Mouse (Mus musculus): ENCODE results near the gene Brip1. TPM values are rescaled to one million over a fixed set of nuclear protein-coding genes. Genes with fewer than 3 reads are reported as not detected.

Gene Brip1
- polyA plus RNA-seq, 1 experiment from 2014 or later = 17.0 TPM

DNA sequence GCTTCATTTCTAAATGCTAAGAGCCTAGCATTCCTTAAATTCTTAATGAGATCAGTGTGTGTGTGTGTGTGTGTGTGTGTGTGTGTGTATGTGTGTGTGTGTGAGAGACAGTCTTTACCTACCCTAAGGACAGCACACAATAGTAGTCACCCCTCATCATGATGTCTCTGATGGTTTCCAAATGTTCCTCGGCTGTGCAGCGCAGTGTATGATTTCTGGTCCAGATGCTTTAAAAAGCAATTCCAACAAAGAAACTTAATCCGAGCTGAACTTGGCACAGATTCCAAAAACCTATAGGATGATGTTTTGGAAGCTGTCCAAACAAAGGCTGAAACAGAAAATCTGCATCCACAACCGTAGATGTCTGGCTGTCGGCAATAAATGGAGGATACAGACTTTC lies 173.0 kb downstream of the Brip1 start:
- Histone ChIP-seq H3K36me3 (ENCODE audit: insufficient read depth) (no peaks in the 10 kb centered on the region), H3K27ac (ENCODE audit: low read depth) (no peak overlapping the region), H3K9me3 (ENCODE audit: low read depth, low read length) (no peaks in the 10 kb centered on the region), H3K4me1 (ENCODE audit: insufficient read depth) (no peaks in the 10 kb centered on the region; the same call in 1 of the 2 replicates), H3K4me2 (no peak overlapping the region), H3K4me3 (ENCODE audit: low read depth, low read length) (no peak overlapping the region), H3K27me3 (ENCODE audit: insufficient read depth, low read length) (no peaks in the 10 kb centered on the region), H3K9ac (no peak overlapping the region)
- ATAC-seq (ENCODE audit: insufficient read depth) (peak; percentile 77; the same call in 1 of the 2 replicates), DNase-seq (peak; percentile 92)
- TF ChIP-seq CTCF (IDR thresholded peaks at IDR 0.05; ENCODE audit: low read depth) = no peak
- 30% methylated on average over 5 of the region's 5 CpGs for whole genome bisulfite sequencing

DNA sequence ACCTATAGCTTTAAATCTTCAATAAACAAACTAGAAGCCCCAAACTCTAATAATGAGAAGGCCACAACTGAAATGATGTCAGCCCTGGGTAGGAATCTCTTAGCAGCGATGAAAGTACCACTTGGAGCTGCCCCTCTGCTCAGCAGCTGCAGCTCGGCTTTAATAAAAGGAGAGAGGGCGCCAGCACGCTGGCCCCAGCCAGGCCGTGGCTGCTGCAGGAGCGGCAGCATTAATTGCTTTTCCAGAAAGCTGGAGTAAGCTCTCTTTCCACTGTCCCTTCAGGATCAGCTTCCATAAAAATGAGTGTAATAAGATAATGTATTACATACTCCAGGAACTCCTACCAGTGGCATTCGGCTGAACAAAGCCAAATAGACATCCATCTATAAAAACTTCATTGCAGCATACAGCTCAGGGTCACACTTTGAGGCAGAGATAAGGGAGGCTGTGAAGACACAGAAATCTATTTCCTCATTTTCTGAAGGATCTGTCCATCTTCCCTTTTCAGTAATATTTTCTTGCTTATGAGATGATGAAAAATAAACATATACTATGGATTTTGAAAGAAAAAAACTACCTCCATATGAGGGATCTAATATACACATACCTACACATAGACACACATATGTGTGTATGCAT lies 174.3 kb downstream of the Brip1 start:
- Histone ChIP-seq H3K27ac (ENCODE audit: low read depth) (no peak overlapping the region), H3K36me3 (ENCODE audit: insufficient read depth) (no peaks in the 10 kb centered on the region), H3K4me2 (no peak overlapping the region), H3K27me3 (ENCODE audit: insufficient read depth, low read length) (no peaks in the 10 kb centered on the region), H3K4me1 (ENCODE audit: insufficient read depth) (peaks cover 4% of the 10 kb centered on the region; the same call in 1 of the 2 replicates), H3K4me3 (ENCODE audit: low read depth, low read length) (no peak overlapping the region), H3K9ac (no peak overlapping the region), H3K9me3 (ENCODE audit: low read depth, low read length) (no peaks in the 10 kb centered on the region)
- whole genome bisulfite sequencing = 10% methylated on average over 7 of the region's 7 CpGs
- no peak for TF ChIP-seq CTCF (IDR thresholded peaks at IDR 0.05; ENCODE audit: low read depth)
- DNase-seq (peak; percentile 64), ATAC-seq (ENCODE audit: insufficient read depth) (no peak)

GRCm38 (mm10) chr11:86022439-86022838 lies 178.6 kb downstream of the Brip1 start:
- H3K27me3 ChIP-seq (ENCODE audit: insufficient read depth, low read length) = no peaks in the 10 kb centered on the region
- H3K27ac ChIP-seq (ENCODE audit: low read depth) = peak overlapping the region; percentile 65; the same call in 1 of the 2 replicates
- H3K4me3 ChIP-seq (ENCODE audit: low read depth, low read length) = no peak overlapping the region
- 17% methylated on average over 4 of the region's 4 CpGs for WGBS
- peaks cover 4% of the 10 kb centered on the region; the same call in 1 of the 2 replicates for H3K4me1 ChIP-seq (ENCODE audit: insufficient read depth)
- H3K9me3 ChIP-seq (ENCODE audit: low read depth, low read length) = no peaks in the 10 kb centered on the region
- DNase-seq = peak; percentile 92
- no peak overlapping the region for H3K9ac ChIP-seq
- ATAC-seq (ENCODE audit: insufficient read depth) = peak; percentile 88
- H3K4me2 ChIP-seq = no peak overlapping the region
- TF ChIP-seq CTCF (IDR thresholded peaks at IDR 0.05; ENCODE audit: low read depth) = no peak
- no peaks in the 10 kb centered on the region for H3K36me3 ChIP-seq (ENCODE audit: insufficient read depth)

- 50% methylated on average over 1 of the region's 1 CpGs for WGBS
- H3K4me1 ChIP-seq (ENCODE audit: insufficient read depth) = 0 out of 2 replicates have a peak, but pooled peaks cover 4% of the 10 kb centered on the region
- H3K9ac ChIP-seq = no peak overlapping the region
These were observed 181.0 kb downstream of the Brip1 start for GRCm38 (mm10) chr11:86020033-86020432.

GRCm38 (mm10) chr11:86016242-86016641 lies 184.8 kb downstream of the Brip1 start:
- ATAC-seq (ENCODE audit: insufficient read depth) (no peak), DNase-seq (no peak)
- H3K4me2 ChIP-seq = peak overlapping the region; percentile 8; the same call in 1 of the 2 replicates
- no peak for TF ChIP-seq CTCF (IDR thresholded peaks at IDR 0.05; ENCODE audit: low read depth)
- H3K4me3 ChIP-seq (ENCODE audit: low read depth, low read length) = no peak overlapping the region
- no peak overlapping the region for H3K9ac ChIP-seq
- H3K27me3 ChIP-seq (ENCODE audit: insufficient read depth, low read length) = no peaks in the 10 kb centered on the region
- H3K36me3 ChIP-seq (ENCODE audit: insufficient read depth) = no peaks in the 10 kb centered on the region
- WGBS = 37% methylated on average over 11 of the region's 11 CpGs
- H3K27ac ChIP-seq (ENCODE audit: low read depth) = no peak overlapping the region
- H3K4me1 ChIP-seq (ENCODE audit: insufficient read depth) = no peaks in the 10 kb centered on the region
- H3K9me3 ChIP-seq (ENCODE audit: low read depth, low read length) = no peaks in the 10 kb centered on the region

More at GRCm38 (mm10) chr11:86020033-86020432, 181.0 kb downstream of the Brip1 start:
- Histone ChIP-seq H3K9me3 (ENCODE audit: low read depth, low read length) (no peaks in the 10 kb centered on the region), H3K27ac (ENCODE audit: low read depth) (no peak overlapping the region), H3K4me3 (ENCODE audit: low read depth, low read length) (no peak overlapping the region), H3K4me2 (no peak overlapping the region), H3K27me3 (ENCODE audit: insufficient read depth, low read length) (no peaks in the 10 kb centered on the region), H3K36me3 (ENCODE audit: insufficient read depth) (no peaks in the 10 kb centered on the region)
- DNase-seq = no peak
- ATAC-seq (ENCODE audit: insufficient read depth) = no peak
- no peak for TF ChIP-seq CTCF (IDR thresholded peaks at IDR 0.05; ENCODE audit: low read depth)

DNA sequence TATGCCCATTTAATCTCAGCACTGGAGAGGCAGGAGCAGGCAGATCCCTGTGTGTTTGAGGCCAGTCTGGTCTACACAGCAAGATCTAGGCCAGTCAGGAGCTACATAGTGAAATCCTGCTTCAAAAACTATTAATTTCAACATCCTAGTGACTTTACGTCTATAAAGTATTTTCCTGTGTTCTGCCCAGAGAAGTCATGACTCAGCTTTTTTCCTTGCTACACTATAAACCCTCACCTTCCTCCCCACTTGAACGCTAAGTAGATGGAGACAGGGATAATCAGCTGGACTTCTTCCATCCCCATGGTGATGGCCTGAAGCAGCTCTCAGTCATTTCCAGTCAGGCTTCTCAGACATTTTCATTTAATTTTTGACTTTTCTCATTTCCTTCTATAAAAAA lies 187.9 kb downstream of the Brip1 start:
- Histone ChIP-seq H3K4me3 (ENCODE audit: low read depth, low read length) (no peak overlapping the region), H3K4me1 (ENCODE audit: insufficient read depth) (no peaks in the 10 kb centered on the region), H3K27ac (ENCODE audit: low read depth) (no peak overlapping the region), H3K36me3 (ENCODE audit: insufficient read depth) (no peaks in the 10 kb centered on the region), H3K27me3 (ENCODE audit: insufficient read depth, low read length) (no peaks in the 10 kb centered on the region), H3K9ac (no peak overlapping the region), H3K9me3 (ENCODE audit: low read depth, low read length) (no peaks in the 10 kb centered on the region), H3K4me2 (no peak overlapping the region)
- no peak for TF ChIP-seq CTCF (IDR thresholded peaks at IDR 0.05; ENCODE audit: low read depth)
- WGBS = 55% methylated on average over 2 of the region's 2 CpGs
- DNase-seq (no peak), ATAC-seq (ENCODE audit: insufficient read depth) (no peak)

DNA sequence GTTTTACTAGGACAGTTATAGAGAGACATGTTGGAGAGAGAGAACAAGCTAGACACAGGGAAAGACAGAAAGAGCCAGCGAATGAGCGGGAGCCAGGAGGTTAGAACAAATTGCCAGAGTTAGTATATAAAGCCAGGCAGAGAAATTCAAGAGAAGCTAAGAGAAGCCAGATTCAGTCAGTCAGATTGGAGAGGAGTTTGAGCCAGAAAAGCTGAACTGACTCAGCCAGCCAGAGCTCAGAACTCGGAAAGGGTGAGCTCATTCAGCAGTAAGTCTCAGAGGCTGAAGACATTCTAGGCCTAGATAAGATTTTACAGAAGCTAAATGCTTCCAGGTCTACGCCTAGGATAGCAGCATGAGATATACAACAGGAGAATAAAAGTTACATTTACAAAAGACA lies 190.5 kb downstream of the Brip1 start:
- ATAC-seq (ENCODE audit: insufficient read depth) (no peak), DNase-seq (no peak)
- Histone ChIP-seq H3K9me3 (ENCODE audit: low read depth, low read length) (no peaks in the 10 kb centered on the region), H3K4me1 (ENCODE audit: insufficient read depth) (no peaks in the 10 kb centered on the region), H3K27ac (ENCODE audit: low read depth) (no peak overlapping the region), H3K4me3 (ENCODE audit: low read depth, low read length) (no peak overlapping the region), H3K36me3 (ENCODE audit: insufficient read depth) (no peaks in the 10 kb centered on the region), H3K27me3 (ENCODE audit: insufficient read depth, low read length) (no peaks in the 10 kb centered on the region), H3K4me2 (no peak overlapping the region), H3K9ac (no peak overlapping the region)
- TF ChIP-seq CTCF (IDR thresholded peaks at IDR 0.05; ENCODE audit: low read depth) = no peak
- 87% methylated on average over 4 of the region's 4 CpGs for WGBS
